Mouse (Mus musculus) CD4-positive helper T cell, adult 2 months (primary cell): ENCODE data around the gene Stk16.

Source experiments
- DNase-seq: peaks from one replicate; pipeline ENCODE4 v3.0.0-alpha.2; 2012; ENCODE audit warnings: low read depth, missing footprints, low spot score

Gene Stk16

GRCm38 (mm10) chr1:75210136-75211087 lies at the start of gene Stk16, which contains the start of gene Glb1l:
Gene Stk16 (plus strand): TSS chr1:75210838.
Gene Glb1l (minus strand): TSS chr1:75210813.
- peak; percentile 94 for DNase-seq

- DNase-seq, result no peak
Measured at GRCm38 (mm10) chr1:75168093-75168471, 42.6 kb upstream of the Stk16 start.

- DNase-seq, result peak; percentile 97
Measured at GRCm38 (mm10) chr1:75168472-75169464, 41.9 kb upstream of the Stk16 start, which contains the start of gene Zfand2b. Gene Zfand2b (plus strand): TSS chr1:75168646.

DNA sequence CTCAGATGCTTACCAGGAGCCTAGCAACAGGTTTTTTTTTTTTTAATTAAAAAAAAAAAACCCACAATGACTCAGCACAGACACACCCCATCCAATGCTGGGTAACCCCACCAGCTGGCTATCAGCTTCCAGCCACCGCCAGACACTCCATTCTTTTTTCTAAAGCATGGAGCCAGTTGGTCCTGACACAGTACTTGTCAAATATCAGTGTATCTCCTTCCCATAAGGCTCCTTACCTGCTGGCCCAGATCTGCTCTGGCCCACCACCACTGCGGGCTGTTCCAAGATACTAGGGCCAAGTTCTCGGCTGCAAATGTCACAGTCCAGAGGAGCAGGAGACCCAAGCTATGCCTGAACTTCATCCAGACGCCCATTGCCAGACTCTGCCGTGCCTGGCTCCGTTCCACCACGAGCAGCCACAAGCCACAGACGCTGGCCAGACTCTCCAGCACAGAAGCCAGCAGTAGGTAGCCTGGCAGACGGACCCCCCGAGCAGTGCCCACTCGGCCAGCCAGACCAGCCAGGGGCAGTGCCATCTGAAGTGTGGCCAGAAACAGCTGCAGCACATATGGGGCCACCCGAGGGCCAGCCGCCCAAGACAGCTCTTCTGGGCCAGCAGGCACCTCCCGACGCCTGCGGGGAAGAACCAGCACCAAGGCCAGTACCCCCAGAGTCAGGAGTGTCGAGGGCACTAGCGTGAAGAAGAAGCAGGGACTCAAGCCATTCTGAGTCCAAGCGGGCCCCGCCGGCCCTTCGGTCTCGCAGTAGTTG lies 31.1 kb upstream of the Stk16 start:
- DNase-seq, result peak; percentile 33

- peak; percentile 83 for DNase-seq
Measured at GRCm38 (mm10) chr1:75180105-75180590, 30.5 kb upstream of the Stk16 start, which contains the start of gene Abcb6. Gene Abcb6 (minus strand): TSS chr1:75180392.

DNA sequence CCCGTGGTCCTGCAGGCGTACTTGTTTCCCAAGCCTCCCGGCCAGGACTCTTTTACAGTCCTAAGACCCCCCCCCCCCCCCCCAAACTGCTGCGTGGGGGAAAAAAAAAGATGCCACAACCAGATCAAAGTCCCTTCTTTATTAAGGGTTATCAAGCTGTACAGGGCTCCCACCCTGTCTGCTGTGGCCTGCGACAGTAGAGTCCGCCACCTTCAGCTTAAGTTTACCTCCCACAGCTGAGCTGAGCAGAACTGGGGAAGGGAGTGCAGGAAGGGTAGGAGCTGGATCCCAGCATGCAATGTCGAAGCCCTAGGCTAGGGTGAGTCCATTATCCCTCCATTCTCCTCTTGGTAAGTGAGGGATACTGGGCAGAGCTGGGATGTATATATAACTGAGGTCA lies 29.9 kb upstream of the Stk16 start:
- no peak for DNase-seq

GRCm38 (mm10) chr1:75181377-75181870 lies 29.2 kb upstream of the Stk16 start:
- no peak for DNase-seq

GRCm38 (mm10) chr1:75182160-75182559 lies 28.5 kb upstream of the Stk16 start:
- no peak for DNase-seq

DNA sequence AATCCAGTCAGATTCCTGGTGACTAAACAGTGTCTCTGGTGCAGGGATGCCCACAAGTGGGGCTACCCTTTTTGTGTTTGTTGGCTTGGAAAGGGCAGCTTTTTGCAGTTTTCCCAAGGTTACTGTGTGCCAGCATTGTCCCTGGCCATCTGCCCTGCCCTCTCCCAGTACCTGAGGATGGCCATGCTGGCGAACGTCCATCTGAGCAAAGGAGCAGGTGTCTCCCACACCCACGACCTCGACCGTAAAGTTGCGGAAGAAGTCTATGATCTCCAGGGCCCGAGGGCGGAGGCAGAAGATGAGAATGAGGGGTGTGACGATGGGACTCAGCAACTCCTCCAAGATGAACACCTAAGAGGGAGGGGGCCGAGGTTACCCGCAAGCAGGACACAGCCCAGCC lies 25.1 kb upstream of the Stk16 start:
- no peak for DNase-seq

DNA sequence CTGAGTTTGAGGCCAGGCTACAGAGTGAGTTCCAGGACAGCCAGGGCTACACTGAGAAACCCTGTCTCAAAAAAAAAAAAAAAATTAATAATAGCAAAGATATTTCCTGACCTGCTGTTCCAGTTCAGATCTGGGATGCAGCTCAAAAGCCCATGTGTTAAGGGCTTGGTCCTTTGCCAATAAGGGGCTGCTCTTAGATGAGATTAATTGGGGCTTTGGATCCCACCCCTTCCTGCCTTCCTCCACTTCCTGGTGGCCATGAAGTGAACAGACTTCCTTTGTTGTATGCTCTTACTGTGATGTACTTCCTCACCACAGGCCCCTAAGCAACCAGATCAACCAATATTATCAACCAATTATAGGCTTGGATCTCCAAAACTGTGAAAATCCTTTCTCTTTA lies 23.5 kb upstream of the Stk16 start:
- DNase-seq, result no peak

GRCm38 (mm10) chr1:75187914-75188483 lies 22.6 kb upstream of the Stk16 start:
- DNase-seq, result no peak

DNA sequence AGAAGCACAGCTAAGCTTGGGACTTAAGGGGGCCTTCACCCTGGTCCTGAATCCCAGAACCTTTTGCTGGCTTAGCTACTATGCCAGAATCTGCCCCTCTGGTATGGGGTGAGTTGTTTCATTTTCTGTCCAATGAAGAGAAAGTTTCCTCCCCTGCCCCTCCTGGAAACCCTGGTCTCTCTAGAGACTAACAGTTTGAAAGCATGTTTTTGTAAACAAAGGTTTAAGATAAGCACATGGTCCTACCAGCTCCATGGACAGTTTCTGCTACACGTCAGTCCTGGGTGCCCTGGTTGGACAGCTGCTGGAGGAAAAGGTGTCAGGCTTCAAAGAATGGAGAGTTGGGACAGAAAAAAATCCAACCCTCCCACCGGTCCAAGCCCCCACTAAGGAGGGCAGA lies 20.1 kb upstream of the Stk16 start:
- no peak for DNase-seq

DNA sequence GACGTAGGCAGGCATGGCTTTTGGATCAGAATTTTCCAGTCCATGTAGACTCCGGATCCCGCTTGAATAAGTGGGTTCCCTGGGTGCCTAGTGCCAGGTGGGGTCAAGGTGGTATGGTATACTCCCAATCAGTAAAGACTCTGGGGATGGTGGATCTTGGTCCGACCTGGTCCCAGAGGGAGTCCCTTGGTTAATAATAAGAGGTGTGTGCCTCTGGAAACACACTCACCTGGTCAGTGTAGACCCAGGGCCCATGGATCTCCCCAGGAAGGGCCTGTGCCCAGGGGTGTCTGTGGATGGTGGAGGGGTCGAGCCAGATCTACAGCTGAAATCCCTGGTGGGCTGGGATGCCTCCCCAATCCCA lies 19.4 kb upstream of the Stk16 start:
- DNase-seq, result no peak

DNA sequence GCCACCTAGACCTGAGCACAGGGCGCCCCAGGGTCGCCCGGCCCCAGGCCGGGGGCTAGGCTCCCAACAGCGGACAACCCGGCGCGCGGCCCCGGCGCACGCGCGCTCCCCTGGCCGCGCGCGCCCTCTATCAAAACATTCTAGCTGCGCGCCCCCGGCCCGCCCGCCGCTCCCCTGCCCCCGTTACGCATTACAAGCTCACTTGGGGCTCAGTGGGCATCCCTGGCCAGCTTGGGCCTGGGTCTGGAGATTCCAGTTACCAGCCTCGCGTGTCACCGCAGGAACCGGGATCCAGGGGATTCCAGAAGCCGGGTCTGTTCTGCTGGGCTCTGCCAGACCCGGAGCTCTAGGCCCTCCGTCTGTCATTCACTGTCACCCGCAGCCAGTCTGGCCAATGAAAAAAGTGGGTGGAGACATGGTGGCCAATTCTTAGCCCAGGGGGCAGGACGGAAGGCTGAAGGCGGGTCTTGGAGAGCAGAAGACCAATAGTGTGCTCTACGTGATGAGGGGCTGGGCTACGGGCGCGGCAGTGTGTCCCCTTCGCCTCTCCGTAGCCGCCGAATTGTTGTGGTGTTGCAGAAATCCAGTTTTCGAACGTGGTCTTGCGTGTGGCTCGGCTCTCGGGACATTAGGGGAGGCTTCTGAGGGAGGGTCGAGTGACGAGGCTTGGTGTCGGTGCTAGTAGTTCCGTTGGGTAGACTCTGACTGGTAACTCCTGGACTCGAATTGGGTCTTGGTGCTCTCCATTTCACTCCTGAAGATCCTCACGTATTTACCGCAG lies 18.8 kb upstream of the Stk16 start, which contains the start of the genes Ankzf1 and Atg9a:
Gene Ankzf1 (plus strand): TSS at position 530 of the 781 bp plus-strand sequence.
Gene Atg9a (minus strand): TSS at position 575 of the 781 bp plus-strand sequence.
- DNase-seq, result peak; percentile 98

DNA sequence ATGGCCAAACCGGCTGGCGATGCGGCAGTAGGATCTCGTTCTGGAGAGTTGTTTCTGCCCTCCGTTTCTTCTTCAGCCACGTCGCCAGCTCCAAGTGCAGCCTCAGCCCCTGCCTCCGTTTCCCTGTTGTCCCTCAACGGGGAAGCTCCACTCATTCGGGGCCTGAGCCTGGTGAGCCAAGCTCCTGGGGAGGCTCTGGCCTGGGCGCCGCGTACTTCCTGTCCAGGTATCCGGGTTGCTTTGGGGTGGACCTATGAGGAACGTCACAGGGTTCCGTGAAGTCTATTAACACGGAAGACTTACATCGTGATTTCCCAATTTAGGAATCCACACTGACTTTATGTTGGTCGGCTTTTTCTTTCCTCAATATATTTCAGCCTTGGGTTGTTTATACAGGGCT lies 18.2 kb upstream of the Stk16 start:
- DNase-seq, result peak; percentile 65

DNA sequence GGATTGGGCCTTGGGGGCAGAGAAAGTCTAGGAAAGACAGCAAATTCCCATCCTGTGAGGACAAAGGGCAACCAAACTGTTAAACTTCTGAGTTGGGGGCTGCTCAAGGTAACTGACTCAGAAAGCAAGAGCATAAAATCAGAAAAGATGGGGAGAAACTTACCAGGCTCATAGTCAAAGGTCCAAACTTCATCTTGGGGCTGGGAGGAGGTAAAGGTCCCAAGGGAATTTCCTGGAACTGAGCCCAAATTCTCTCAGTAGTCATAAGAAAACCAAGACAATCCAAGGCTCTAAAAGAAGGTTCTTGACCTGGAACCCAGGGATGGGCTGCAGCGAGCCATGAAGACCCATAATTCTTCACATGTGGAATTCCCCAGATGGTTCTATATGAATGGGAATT lies 9.4 kb upstream of the Stk16 start:
- DNase-seq, result no peak

GRCm38 (mm10) chr1:75208967-75209678 lies 1.5 kb upstream of the Stk16 start:
- peak; percentile 19 for DNase-seq

GRCm38 (mm10) chr1:75211141-75211708 lies 587 bp downstream of the Stk16 start:
- no peak for DNase-seq
